Mouse (Mus musculus) heart, embryonic 13.5 days (tissue): ENCODE measurements around the gene Herc3. TPM values are rescaled to one million over a fixed set of nuclear protein-coding genes. Genes with fewer than 3 reads are reported as not detected.

Experiments used
- ATAC-seq: fragments of 200-750 bp; cut with Nextera tagmentation; 2 replicates; pipeline ENCODE4 v1.8.0; 2017; ENCODE audit warnings: moderate TSS enrichment; ENCODE audit not compliant: insufficient number of reproducible peaks, low FRiP score, low TSS enrichment; ENCODE audit errors: extremely low read depth
- H3K27ac ChIP-seq: fragments of 300-500 bp; sonication (generic); replicated peaks from 2 replicates; pipeline ENCODE4 v1.5.1; 2015; ENCODE audit warnings: moderate library complexity, mild to moderate bottlenecking, inconsistent platforms
- H3K27me3 ChIP-seq: fragments of 300-500 bp; sonication (generic); replicated peaks from 2 replicates; pipeline ENCODE4 v1.6.1; 2015; ENCODE audit warnings: mild to moderate bottlenecking, inconsistent platforms
- H3K36me3 ChIP-seq: fragments of 300-500 bp; sonication (generic); 2 replicates; pipeline ENCODE4 v1.6.1; 2015; ENCODE audit warnings: mild to moderate bottlenecking, inconsistent platforms
- H3K4me1 ChIP-seq: fragments of 300-500 bp; sonication (generic); 2 replicates; pipeline ENCODE4 v1.6.1; 2015; ENCODE audit warnings: inconsistent platforms
- H3K4me2 ChIP-seq: fragments of 300-500 bp; sonication (generic); 2 replicates; pipeline ENCODE4 v1.6.1; 2015; ENCODE audit warnings: inconsistent platforms, mild to moderate bottlenecking, moderate library complexity
- H3K4me3 ChIP-seq: fragments of 300-500 bp; sonication (generic); 2 replicates; pipeline ENCODE4 v1.5.1; 2015; ENCODE audit warnings: moderate library complexity, mild to moderate bottlenecking, inconsistent platforms
- H3K9ac ChIP-seq: fragments of 300-500 bp; sonication (generic); 2 replicates; pipeline ENCODE4 v1.6.1; 2015; ENCODE audit warnings: inconsistent platforms, mild to moderate bottlenecking, moderate library complexity
- H3K9me3 ChIP-seq: fragments of 300-500 bp; sonication (generic); 2 replicates; pipeline ENCODE4 v1.6.1; 2016; ENCODE audit warnings: inconsistent platforms
- WGBS: fragments of 180-500 bp; shearing (Covaris S2); methylation state at CpG from one replicate; pipeline ENCODE4 v1.1.7; 2015; ENCODE audit warnings: mixed read lengths; 5-methylcytosine and 5-hydroxymethylcytosine counted together
- polyA plus RNA-seq: library from polyadenylated mRNA; unstranded; fragments of >200 nt; fragmentation: Nextera tagmentation; extraction: Ambion mirVana; gene quantifications from 2 replicates; pipeline ENCODE4 v1.2.1, GENCODE M21; 2015

Gene Herc3
- polyA plus RNA-seq, 1 experiment from 2014 or later, result 34.6 TPM

DNA sequence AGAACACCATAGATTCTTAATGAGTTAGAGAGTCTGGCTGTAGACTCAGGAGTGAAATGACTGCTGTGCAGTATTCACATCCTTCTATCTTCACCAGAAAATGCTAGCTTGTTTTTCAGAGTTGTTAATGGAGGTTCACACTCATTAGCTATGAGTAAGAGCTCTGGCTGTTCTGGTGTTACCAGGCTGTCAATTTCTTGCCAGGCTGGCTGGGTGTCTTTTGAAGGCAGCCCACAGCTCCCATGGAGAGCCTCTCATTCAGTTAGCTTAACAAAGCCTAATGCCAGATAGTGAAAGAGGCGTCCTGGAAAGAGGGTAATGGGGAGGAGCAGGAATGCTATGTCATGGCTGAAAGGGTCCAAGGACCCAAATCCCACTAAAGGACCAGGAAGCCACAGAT lies 6.7 kb downstream of the Herc3 start:
- no peak for ATAC-seq
- Histone ChIP-seq H3K27ac (0 out of 2 replicates have a peak overlapping the region, but pooled peaks have one; percentile 12), H3K9me3 (no peaks in the 10 kb centered on the region), H3K9ac (no peak overlapping the region), H3K36me3 (no peaks in the 10 kb centered on the region), H3K4me2 (no peak overlapping the region), H3K4me1 (peaks cover 35% of the 10 kb centered on the region), H3K27me3 (no peaks in the 10 kb centered on the region), H3K4me3 (no peak overlapping the region)
- WGBS, result 29% methylated on average over 1 of the region's 1 CpGs

DNA sequence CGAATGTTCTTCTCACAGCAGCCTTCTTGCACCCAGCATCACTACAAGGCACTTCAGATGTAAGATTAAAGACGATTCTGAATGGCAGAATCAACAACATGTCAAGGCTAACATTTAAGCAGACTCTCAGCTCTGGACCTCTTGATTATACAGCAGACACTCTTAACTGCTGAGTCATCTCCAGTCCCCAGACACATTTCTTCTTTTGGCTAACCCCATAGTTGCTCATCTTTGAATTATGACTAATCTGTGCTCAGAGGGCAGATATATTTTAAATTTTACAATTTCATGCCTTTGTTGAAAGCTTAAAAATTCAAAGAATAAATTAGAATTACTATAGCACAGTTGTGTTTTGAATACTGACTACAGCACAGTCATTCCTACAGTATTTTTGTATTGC lies 9.9 kb downstream of the Herc3 start:
- peaks cover 18% of the 10 kb centered on the region for H3K36me3 ChIP-seq
- 36% methylated on average over 2 of the region's 2 CpGs for WGBS
- H3K4me2 ChIP-seq, result no peak overlapping the region
- H3K9me3 ChIP-seq, result no peaks in the 10 kb centered on the region
- peaks cover 20% of the 10 kb centered on the region for H3K4me1 ChIP-seq
- H3K27me3 ChIP-seq, result no peaks in the 10 kb centered on the region
- no peak overlapping the region for H3K4me3 ChIP-seq
- H3K27ac ChIP-seq, result no peak overlapping the region
- H3K9ac ChIP-seq, result no peak overlapping the region
- ATAC-seq, result no peak

DNA sequence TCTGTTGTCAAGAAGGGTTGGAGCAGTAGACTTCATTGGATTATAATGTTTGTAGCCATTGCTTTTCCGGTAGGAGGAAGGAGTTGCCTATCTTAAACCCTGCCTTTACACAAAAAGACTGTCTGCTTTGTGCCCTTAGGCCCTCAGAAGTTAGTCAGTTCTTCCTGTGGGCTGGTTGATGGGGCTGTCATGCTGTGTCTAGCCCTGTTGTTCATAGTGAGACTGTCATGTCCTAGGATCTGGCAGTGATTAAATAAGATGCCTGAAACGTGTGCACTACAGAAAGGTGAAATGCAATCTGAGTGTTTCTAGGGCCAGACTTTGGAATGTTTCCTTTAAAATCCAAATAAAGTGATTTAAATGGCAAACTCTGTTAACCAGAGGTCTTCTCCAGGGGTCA lies 10.9 kb downstream of the Herc3 start:
- Histone ChIP-seq H3K27me3 (no peaks in the 10 kb centered on the region), H3K36me3 (peaks cover 27% of the 10 kb centered on the region), H3K4me1 (peaks cover 12% of the 10 kb centered on the region), H3K4me3 (no peak overlapping the region), H3K27ac (no peak overlapping the region), H3K4me2 (no peak overlapping the region), H3K9me3 (no peaks in the 10 kb centered on the region), H3K9ac (no peak overlapping the region)
- no peak for ATAC-seq
- 65% methylated on average over 2 of the region's 2 CpGs for WGBS

DNA sequence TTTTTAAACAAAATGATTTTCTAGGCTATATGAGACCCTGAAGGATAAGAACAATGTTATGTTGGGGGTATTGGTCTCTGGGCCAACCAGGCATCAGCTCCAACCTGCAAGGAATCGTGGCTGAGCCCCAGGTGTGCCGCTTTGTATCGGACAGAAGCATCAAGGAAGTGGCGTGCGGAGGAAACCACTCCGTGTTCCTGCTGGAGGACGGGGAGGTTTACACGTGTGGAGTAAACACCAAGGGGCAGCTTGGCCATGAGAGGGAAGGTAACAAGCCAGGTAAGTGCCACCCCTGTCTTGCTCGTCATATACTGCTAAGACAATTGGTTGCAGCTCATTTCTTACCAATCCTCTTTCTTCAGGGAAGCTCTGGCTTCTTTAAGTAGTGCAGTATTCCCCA lies 12.3 kb downstream of the Herc3 start:
- no peak for ATAC-seq
- Histone ChIP-seq H3K27me3 (no peaks in the 10 kb centered on the region), H3K9me3 (no peaks in the 10 kb centered on the region), H3K9ac (no peak overlapping the region), H3K27ac (no peak overlapping the region), H3K4me2 (no peak overlapping the region), H3K4me3 (no peak overlapping the region), H3K36me3 (peaks cover 32% of the 10 kb centered on the region), H3K4me1 (peaks cover 4% of the 10 kb centered on the region)
- 87% methylated on average over 9 of the region's 9 CpGs for whole genome bisulfite sequencing

DNA sequence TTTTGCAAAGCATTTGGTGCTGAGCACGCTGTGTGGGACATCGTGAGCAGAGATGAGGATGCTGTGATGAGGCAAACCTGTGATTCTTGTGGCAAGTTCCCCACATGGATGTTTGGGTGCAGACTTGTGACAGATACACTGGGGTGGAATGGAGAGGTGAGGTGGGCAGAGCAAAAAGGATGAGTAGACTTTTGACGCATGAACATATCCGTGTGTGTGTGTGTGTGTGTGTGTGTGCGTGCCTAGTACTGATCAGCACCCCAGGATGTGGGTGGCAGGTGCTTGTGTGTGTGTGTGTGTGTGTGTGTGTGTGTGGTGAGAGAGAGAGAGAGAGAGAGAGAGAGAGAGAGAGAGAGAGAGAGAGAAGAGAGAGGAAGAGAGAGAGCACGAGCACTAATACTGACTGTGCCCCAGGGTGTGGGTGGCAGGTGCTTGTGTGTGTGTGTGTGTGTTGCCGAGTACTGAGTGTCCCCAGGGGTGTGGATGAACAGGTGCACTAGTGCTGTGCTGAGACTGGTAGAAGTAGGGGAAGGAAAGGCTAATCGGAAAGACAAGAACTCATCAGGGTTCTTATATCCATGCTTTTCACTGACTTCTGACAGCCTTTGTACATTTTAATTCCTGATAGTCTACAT lies 13.0 kb downstream of the Herc3 start:
- ATAC-seq, result no peak
- Histone ChIP-seq H3K27ac (no peak overlapping the region), H3K27me3 (no peaks in the 10 kb centered on the region), H3K36me3 (peaks cover 32% of the 10 kb centered on the region), H3K9me3 (no peaks in the 10 kb centered on the region), H3K4me2 (no peak overlapping the region), H3K4me3 (no peak overlapping the region), H3K9ac (no peak overlapping the region), H3K4me1 (peaks cover 4% of the 10 kb centered on the region; the same call in 1 of the 2 replicates)
- WGBS, result 85% methylated on average over 8 of the region's 8 CpGs

DNA sequence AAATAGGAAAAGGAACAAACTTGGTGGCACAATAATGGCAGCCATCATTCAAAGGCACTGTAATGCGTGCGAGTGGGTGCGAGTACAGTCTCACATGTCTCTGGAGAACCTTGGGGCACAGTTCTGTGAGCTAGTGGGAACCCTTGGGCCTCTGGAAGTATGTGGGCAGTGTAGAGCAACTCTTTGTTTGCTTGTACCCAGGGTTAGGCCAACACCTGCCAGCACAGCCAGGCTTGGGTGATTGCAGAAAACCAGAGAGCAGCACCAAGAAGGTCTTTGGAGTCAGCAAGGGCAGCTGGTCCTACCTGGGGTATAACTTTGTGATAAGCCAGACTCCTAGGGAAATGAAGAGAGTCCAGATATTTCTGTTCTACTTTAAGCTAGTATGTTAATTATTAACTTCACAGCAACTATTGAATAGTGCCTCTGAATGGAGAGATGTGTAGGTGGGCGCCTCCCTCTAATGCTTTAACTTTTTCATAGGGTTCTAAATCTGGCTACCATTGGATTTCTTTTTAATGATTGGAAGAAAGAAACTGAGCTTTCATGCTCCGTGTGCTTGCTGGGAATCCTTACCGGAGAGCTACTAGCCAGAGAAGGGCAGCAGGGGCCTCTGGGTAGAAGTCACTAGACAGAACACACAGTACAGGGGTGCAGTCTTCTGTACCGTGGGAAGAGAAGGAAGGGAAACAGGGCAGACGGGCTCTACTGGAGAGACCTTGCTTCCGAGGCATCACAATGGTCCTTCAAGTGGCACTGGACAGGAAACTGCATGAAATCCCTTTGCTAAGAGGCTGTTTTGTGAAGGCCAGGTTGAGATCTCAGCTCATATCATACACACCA lies 15.8 kb downstream of the Herc3 start:
- 89% methylated on average over 9 of the region's 9 CpGs for WGBS
- no peak for ATAC-seq
- H3K4me1 ChIP-seq, result 0 out of 2 replicates have a peak, but pooled peaks cover 6% of the 10 kb centered on the region
- H3K9ac ChIP-seq, result no peak overlapping the region
- no peak overlapping the region for H3K4me3 ChIP-seq
- H3K9me3 ChIP-seq, result no peaks in the 10 kb centered on the region
- peaks cover 35% of the 10 kb centered on the region for H3K36me3 ChIP-seq
- H3K27ac ChIP-seq, result no peak overlapping the region
- H3K27me3 ChIP-seq, result no peaks in the 10 kb centered on the region
- H3K4me2 ChIP-seq, result no peak overlapping the region

DNA sequence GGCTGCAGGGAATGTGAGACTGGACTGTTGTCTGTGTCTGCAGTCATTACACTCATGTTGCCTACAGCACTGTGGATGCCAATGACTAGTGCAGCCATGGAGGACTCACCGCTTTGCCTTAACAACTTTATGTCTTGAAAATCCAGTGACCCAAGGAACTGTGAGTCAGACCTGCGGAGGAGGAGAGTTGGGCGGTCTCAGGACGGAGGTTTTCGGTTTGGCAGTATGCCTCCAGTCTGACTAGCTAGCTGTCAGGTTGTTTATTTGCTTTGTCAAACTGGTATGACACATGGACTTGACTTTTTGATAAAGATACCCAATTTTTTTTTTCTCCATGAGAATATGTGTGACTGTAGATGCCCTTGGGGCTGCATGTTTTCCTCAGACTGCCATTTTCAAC lies 16.6 kb downstream of the Herc3 start:
- Histone ChIP-seq H3K4me1 (0 out of 2 replicates have a peak, but pooled peaks cover 6% of the 10 kb centered on the region), H3K27ac (no peak overlapping the region), H3K9me3 (no peaks in the 10 kb centered on the region), H3K36me3 (peaks cover 40% of the 10 kb centered on the region), H3K4me3 (no peak overlapping the region), H3K4me2 (no peak overlapping the region), H3K9ac (no peak overlapping the region), H3K27me3 (no peaks in the 10 kb centered on the region)
- no peak for ATAC-seq
- WGBS, result 83% methylated on average over 5 of the region's 5 CpGs

DNA sequence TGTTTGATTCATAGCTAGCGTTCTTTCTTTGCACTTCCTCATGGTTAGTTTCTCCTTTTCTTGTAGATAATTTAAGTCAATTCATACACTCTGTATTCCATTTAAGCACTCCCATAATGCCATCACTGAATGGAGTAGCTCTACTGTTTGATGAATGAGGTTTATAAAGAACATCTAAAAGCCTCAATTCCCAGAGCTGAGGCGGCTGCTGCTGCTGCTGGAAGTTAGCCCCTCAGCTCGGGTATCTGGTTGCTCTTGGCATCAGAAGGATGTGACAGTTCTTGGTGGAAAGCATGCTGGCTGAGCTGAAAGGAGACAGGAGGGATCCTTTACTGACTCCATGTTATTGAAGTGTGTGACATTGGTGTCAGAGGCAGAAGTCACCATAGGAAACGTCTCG lies 18.1 kb downstream of the Herc3 start:
- Histone ChIP-seq H3K4me3 (no peak overlapping the region), H3K4me2 (no peak overlapping the region), H3K4me1 (0 out of 2 replicates have a peak, but pooled peaks cover 6% of the 10 kb centered on the region), H3K36me3 (peaks cover 32% of the 10 kb centered on the region), H3K27me3 (no peaks in the 10 kb centered on the region), H3K27ac (no peak overlapping the region), H3K9ac (no peak overlapping the region), H3K9me3 (no peaks in the 10 kb centered on the region)
- ATAC-seq, result no peak
- 71% methylated on average over 5 of the region's 5 CpGs for WGBS

DNA sequence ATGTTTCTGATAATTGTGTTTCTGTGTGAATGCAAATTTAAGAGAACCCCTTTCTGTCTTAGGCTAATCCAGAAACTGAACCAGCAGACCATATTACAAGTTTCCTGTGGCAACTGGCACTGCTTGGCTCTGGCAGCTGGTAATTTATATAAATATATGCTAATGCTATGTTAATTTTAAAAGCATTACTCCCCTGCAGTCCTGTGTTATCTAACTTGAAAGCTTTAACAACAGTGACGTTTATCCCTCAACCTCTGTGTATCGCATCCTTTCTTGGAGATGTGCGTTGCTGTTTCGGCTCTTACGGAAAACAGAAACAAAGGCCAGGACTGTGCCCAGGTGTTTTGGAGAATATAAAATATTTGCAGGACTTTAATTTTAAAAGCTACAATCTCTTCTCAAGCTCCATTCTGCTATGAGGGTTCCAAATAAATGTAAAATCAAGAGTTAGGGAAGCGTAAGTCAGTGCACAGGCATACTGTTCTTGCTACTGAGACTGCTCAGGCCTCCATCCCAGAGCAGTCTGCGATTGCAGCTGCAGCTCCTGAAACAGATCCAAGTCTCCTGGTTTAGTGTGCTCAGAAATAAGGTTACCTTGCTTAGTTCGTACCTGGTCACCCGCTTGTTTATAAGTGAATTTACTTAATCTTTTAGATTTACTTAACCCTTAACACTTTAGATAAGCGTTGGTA lies 24.6 kb downstream of the Herc3 start:
- Histone ChIP-seq H3K36me3 (peaks cover 35% of the 10 kb centered on the region), H3K4me1 (peaks cover 20% of the 10 kb centered on the region), H3K9me3 (no peaks in the 10 kb centered on the region), H3K4me2 (no peak overlapping the region), H3K27ac (no peak overlapping the region), H3K9ac (no peak overlapping the region), H3K27me3 (no peaks in the 10 kb centered on the region), H3K4me3 (no peak overlapping the region)
- WGBS, result 80% methylated on average over 10 of the region's 10 CpGs
- ATAC-seq, result no peak

DNA sequence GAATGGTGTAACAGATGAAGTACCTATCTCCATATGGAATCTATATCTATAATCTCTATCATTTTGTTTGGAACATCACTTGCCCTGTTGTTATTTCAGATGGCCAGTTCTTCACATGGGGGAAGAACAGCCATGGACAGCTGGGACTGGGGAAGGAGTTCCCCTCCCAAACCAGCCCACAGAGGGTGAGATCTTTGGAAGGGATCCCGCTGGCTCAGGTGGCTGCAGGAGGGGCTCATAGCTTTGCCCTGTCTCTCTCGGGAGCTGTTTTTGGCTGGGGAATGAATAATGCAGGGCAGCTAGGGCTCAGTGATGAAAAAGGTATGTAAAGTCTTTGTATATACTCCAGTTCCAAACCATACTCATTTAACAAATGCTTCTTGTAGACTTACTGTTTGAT lies 25.2 kb downstream of the Herc3 start:
- peaks cover 37% of the 10 kb centered on the region for H3K36me3 ChIP-seq
- H3K4me1 ChIP-seq, result peaks cover 15% of the 10 kb centered on the region
- no peak for ATAC-seq
- no peaks in the 10 kb centered on the region for H3K27me3 ChIP-seq
- 52% methylated on average over 2 of the region's 2 CpGs for WGBS
- H3K27ac ChIP-seq, result 0 out of 2 replicates have a peak overlapping the region, but pooled peaks have one; percentile 8
- H3K9me3 ChIP-seq, result no peaks in the 10 kb centered on the region
- no peak overlapping the region for H3K4me3 ChIP-seq
- H3K9ac ChIP-seq, result no peak overlapping the region
- no peak overlapping the region for H3K4me2 ChIP-seq

DNA sequence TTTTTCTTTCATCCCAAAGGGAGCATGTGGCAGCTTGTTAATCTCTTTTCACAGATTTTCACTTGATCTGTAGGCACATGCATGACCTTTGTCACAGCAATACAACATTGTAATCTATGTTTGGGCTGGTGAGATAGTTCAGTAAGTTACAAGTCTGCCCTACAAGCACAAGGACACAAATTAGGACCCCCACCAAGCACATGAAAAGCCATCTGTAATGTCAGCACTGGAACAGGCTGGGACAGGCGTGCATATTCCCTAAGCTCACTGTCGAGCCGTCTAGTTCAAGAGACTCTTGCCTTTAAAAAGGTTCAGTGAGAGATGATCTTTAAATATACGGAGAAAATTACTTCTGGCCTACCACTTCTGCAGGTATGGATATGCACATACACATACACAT lies 28.3 kb downstream of the Herc3 start:
- no peak overlapping the region for H3K4me3 ChIP-seq
- H3K9ac ChIP-seq, result no peak overlapping the region
- H3K4me2 ChIP-seq, result no peak overlapping the region
- 89% methylated on average over 4 of the region's 4 CpGs for WGBS
- H3K4me1 ChIP-seq, result peaks cover 19% of the 10 kb centered on the region
- no peaks in the 10 kb centered on the region for H3K27me3 ChIP-seq
- H3K9me3 ChIP-seq, result no peaks in the 10 kb centered on the region
- H3K36me3 ChIP-seq, result peaks cover 33% of the 10 kb centered on the region
- H3K27ac ChIP-seq, result no peak overlapping the region
- no peak for ATAC-seq
